Mouse (Mus musculus) E14TG2a.4 (cell line): ENCODE results near the gene Iglon5.

Experiments used
- CTCF ChIP-seq: conservative IDR thresholded peaks from 2 replicates; pipeline ENCODE4 v1.5.1; 2014; ENCODE audit warnings: low read length
- POU5F1 ChIP-seq: IDR thresholded peaks from 2 replicates; pipeline ENCODE4 v1.6.1; 2014; ENCODE audit warnings: low read length, borderline replicate concordance

DNA sequence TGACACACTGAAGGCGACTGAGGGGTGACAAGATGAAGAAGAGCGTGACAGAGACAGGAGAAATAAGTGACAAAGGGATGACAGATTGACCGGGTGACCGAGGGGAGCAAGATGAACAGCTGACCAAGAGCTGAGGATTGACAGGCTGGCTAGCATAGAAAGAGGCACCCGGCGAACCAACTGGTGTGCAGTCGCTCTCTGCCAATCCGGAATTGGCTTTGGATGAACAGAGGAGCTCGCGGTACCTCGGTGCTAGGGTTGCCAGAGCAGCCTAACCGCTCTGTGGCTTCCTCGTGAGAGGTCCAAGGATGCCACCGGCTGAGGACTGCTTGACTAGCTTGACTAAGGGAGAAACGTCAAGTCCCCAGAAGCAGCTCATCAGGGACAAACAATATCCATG is 28.5 kb upstream of the Iglon5 start:
- TF ChIP-seq CTCF (no peak), POU5F1 (no peak)
